Mouse (Mus musculus) left cerebral cortex, postnatal 4 days (tissue): Measurements from ENCODE around the gene Dnttip1. TPM values are rescaled to one million over a fixed set of nuclear protein-coding genes. Genes with fewer than 3 reads are reported as not detected.

ENCODE experiments used
- DNase-seq: peaks from one replicate; pipeline ENCODE4 v3.0.0-alpha.2; 2022
- intact Hi-C: fragments of 180-260 bp; cut with DNase I; formaldehyde crosslinking; loops from one replicate; pipeline ENCODE4 v1.15.1; 2025
- total RNA-seq, 2 experiments: library from RNA; stranded (reverse); gene quantifications; 2 replicates each; pipeline ENCODE4 v1.2.3; 2021

The Dnttip1 gene
- total RNA-seq, 2 experiments from 2014 or later = 35.8 to 38.1 TPM

GRCm38 (mm10) chr2:164803201-164803920, 57.6 kb downstream of the Dnttip1 start:
- intact Hi-C loops = no loop called here
- DNase-seq = no peak

- intact Hi-C loops = no loop called here
- no peak for DNase-seq
These were observed 58.1 kb downstream of the Dnttip1 start for GRCm38 (mm10) chr2:164803921-164804313.

- intact Hi-C loops = no loop called here
- DNase-seq = peak; percentile 95
These were observed 58.9 kb downstream of the Dnttip1 start, which contains the start of the genes Acot8 and Zswim3 for GRCm38 (mm10) chr2:164804533-164805331. Gene Acot8 (minus strand): TSS chr2:164804882. Gene Zswim3 (plus strand): TSS chr2:164805098.

GRCm38 (mm10) chr2:164805332-164805718, 59.5 kb downstream of the Dnttip1 start:
- DNase-seq = no peak
- intact Hi-C loops = no loop called here

- no peak for DNase-seq
- intact Hi-C loops = no loop called here
These were observed 60.8 kb downstream of the Dnttip1 start for GRCm38 (mm10) chr2:164806614-164807013.

GRCm38 (mm10) chr2:164813557-164813956, 67.8 kb downstream of the Dnttip1 start:
- intact Hi-C loops = no loop called here
- DNase-seq = no peak

GRCm38 (mm10) chr2:164815348-164815747, 69.6 kb downstream of the Dnttip1 start:
- no peak for DNase-seq
- intact Hi-C loops = no loop called here

GRCm38 (mm10) chr2:164815821-164816220, 70.0 kb downstream of the Dnttip1 start:
- intact Hi-C loops = no loop called here

GRCm38 (mm10) chr2:164817206-164817605, 71.4 kb downstream of the Dnttip1 start:
- DNase-seq = no peak
- intact Hi-C loops = no loop called here

More at GRCm38 (mm10) chr2:164815821-164816220, 70.0 kb downstream of the Dnttip1 start:
- no peak for DNase-seq

- DNase-seq = no peak
- intact Hi-C loops = no loop called here
These were observed 71.9 kb downstream of the Dnttip1 start for GRCm38 (mm10) chr2:164817703-164818102.

Other genes with a start within 250 kb of the Dnttip1 start
- gene Pigt, start 248.5 kb upstream of the Dnttip1 start, total RNA-seq = 100 to 1,000 TPM; 109 to 113 TPM
- 1 to 10 TPM in 1 of 2 experiments, not detected in 1; 2.1 TPM for gene Wfdc2, start 183.6 kb upstream of the Dnttip1 start, total RNA-seq
- not detected for gene Spint3, start 172.5 kb upstream of the Dnttip1 start, total RNA-seq
- not detected for gene Wfdc6a, start 160.5 kb upstream of the Dnttip1 start, total RNA-seq
- not detected for gene Eppin, start 152.4 kb upstream of the Dnttip1 start, total RNA-seq
- gene Wfdc6b, start 132.5 kb upstream of the Dnttip1 start, total RNA-seq = under 1 TPM in 1 of 2 experiments, not detected in 1; 0.40 TPM
- not detected for gene Wfdc8, start 132.4 kb upstream of the Dnttip1 start, total RNA-seq
- gene Wfdc16, start 107.2 kb upstream of the Dnttip1 start, total RNA-seq = not detected
- gene Wfdc10, start 89.9 kb upstream of the Dnttip1 start, total RNA-seq = not detected
- not detected for gene Wfdc9, start 89.4 kb upstream of the Dnttip1 start, total RNA-seq
- not detected for gene Wfdc11, start 71.9 kb upstream of the Dnttip1 start, total RNA-seq
- not detected for gene Wfdc13, start 60.9 kb upstream of the Dnttip1 start, total RNA-seq
- gene Spint4, start 47.5 kb upstream of the Dnttip1 start, total RNA-seq = not detected
- gene Spint5, start 30.7 kb upstream of the Dnttip1 start, total RNA-seq = not detected
- gene Wfdc3, start 52 bp upstream of the Dnttip1 start, total RNA-seq = 1 to 10 TPM in 1 of 2 experiments, under 1 TPM in 1; 0.60 to 1.1 TPM
- 10 to 100 TPM; 10.8 to 14.3 TPM for gene Ube2c, start 23.9 kb downstream of the Dnttip1 start, total RNA-seq
- not detected for gene Tnnc2, start 34.0 kb downstream of the Dnttip1 start, total RNA-seq
- gene Snx21, start 39.8 kb downstream of the Dnttip1 start, total RNA-seq = 10 to 100 TPM; 52.8 to 56.9 TPM
- gene Acot8, start 58.9 kb downstream of the Dnttip1 start, total RNA-seq = 10 to 100 TPM; 20.6 to 20.8 TPM
- gene Zswim3, start 59.1 kb downstream of the Dnttip1 start, total RNA-seq = 1 to 10 TPM; 6.9 to 8.0 TPM
- gene Zswim1, start 76.7 kb downstream of the Dnttip1 start, total RNA-seq = 10 to 100 TPM; 17.5 to 17.8 TPM
- 1 to 10 TPM; 1.1 to 1.2 TPM for gene Spata25, start 82.6 kb downstream of the Dnttip1 start, total RNA-seq
- gene Ctsa, start 86.9 kb downstream of the Dnttip1 start, total RNA-seq = 10 to 100 TPM; 56.8 to 62.2 TPM
- gene Neurl2, start 87.5 kb downstream of the Dnttip1 start, total RNA-seq = 1 to 10 TPM; 5.1 to 5.6 TPM
- gene Pltp, start 111.7 kb downstream of the Dnttip1 start, total RNA-seq = 10 to 100 TPM; 63.5 to 71.3 TPM
- 10 to 100 TPM; 53.9 to 61.4 TPM for gene Pcif1, start 133.3 kb downstream of the Dnttip1 start, total RNA-seq
- 10 to 100 TPM; 30.0 to 31.2 TPM for gene Zfp335, start 165.8 kb downstream of the Dnttip1 start, total RNA-seq
- gene Mmp9, start 194.8 kb downstream of the Dnttip1 start, total RNA-seq = 1 to 10 TPM; 2.1 to 2.3 TPM
- 100 to 1,000 TPM; 158 to 181 TPM for gene Slc12a5, start 214.8 kb downstream of the Dnttip1 start, total RNA-seq